Mouse (Mus musculus) olfactory bulb, adult 2 months (tissue): ENCODE measurements around the gene Sdk2.

Experiments used
- CTCF ChIP-seq: fragments of 200-500 bp; IDR thresholded peaks from 2 replicates; pipeline ENCODE4 v1.5.1; 2012; ENCODE audit warnings: low read depth, mild to moderate bottlenecking, low read length, moderate library complexity; ENCODE audit not compliant: insufficient read depth
- POLR2A ChIP-seq: fragments of 200-500 bp; IDR thresholded peaks from 2 replicates; pipeline ENCODE4 v1.6.1; 2012; ENCODE audit warnings: mild to moderate bottlenecking, low read depth, low read length, moderate library complexity; ENCODE audit not compliant: insufficient read depth

DNA sequence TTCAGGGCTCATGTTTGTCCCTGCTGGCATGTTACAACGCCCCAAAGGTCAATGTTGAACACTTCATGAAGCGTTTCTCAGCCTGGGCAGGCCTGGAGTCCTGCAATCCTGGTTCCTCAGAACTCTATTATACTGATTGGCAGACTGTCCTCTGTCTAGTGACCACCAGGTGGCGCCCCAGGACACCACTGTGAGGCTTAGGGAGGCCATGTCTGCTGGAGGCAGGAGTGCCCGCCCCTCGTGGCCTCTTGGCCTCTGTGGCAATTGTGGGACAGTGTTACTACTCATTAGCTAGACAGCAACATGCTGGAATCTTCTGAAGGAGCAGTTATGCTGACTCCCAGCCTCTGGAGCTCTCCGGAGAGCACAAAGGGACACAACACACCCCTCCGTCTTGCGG lies 201.2 kb downstream of the Sdk2 start:
- peak; percentile 88 for TF ChIP-seq CTCF
- no peak for TF ChIP-seq POLR2A
